Mouse (Mus musculus): Measurements from ENCODE around the gene Gm20830.
"Not testable (repeated sequence)": the region's sequence is repeated elsewhere in the genome, so short reads cannot be mapped to it uniquely, and the experiment has no call there.

The Gm20830 gene

GRCm38 (mm10) chrY:6918182-6918581 is at the start of gene Gm20830:
Gm20830 (minus strand) TSS chrY:6918282.
- not testable (repeated sequence) for DNase-seq

Measured in embryo, embryonic 11 days (tissue).